In genomic region chr9:45849528-45850408, GRCm38 (mm10) we compare ENCODE assay signal across 8 mouse cellular contexts. TPM values are rescaled to one million over a fixed set of nuclear protein-coding genes. Genes with fewer than 3 reads are reported as not detected.
DNase-seq lines count a peak whose midpoint lies in the region; ATAC-seq and TF ChIP-seq lines count a peak whose summit lies in the region.

No protein-coding gene starts in this region.

- TF ChIP-seq POLR2A in bone marrow, adult 2 months (IDR thresholded peaks at IDR 0.05; ENCODE audit: borderline replicate concordance, control insufficient read depth, low read depth, low read length) = no peak

- H3K27ac ChIP-seq in bone marrow, adult 2 months (ENCODE audit: control insufficient read depth, insufficient read depth, low read depth, low read length, poor library complexity) = peak overlapping the region; percentile 19; the same call in 1 of the 2 replicates
- H3K27ac ChIP-seq in stomach, postnatal 0 days (replicated peaks) = peak overlapping the region; percentile 86

- H3K4me2 ChIP-seq in stomach, postnatal 0 days (replicated peaks; ENCODE audit: low read depth) = 0 out of 2 replicates have a peak overlapping the region, but pooled peaks have one; percentile 11

- no peaks in the 10 kb centered on the region for H3K36me3 ChIP-seq in stomach, postnatal 0 days (ENCODE audit: control insufficient read depth, insufficient read depth, low read length)

- TF ChIP-seq CTCF in bone marrow, adult 2 months (IDR thresholded peaks at IDR 0.05; ENCODE audit: control insufficient read depth, insufficient read depth, low read length) = no peak
- TF ChIP-seq CTCF in stomach, postnatal 0 days (IDR thresholded peaks at IDR 0.05; ENCODE audit: low read depth) = no peak

- no peak overlapping the region for H3K4me3 ChIP-seq in bone marrow, adult 2 months (replicated peaks; ENCODE audit: control insufficient read depth, low read depth, low read length)
- H3K4me3 ChIP-seq in stomach, postnatal 0 days (ENCODE audit: low read depth, low read length) = no peak overlapping the region

- H3K27me3 ChIP-seq in stomach, postnatal 0 days (ENCODE audit: control insufficient read depth, insufficient read depth, low read length) = no peaks in the 10 kb centered on the region

- DNase-seq in adrenal gland, postnatal 10 days = peak; percentile 54
- DNase-seq in adrenal gland, adult 18-20 months (ENCODE audit: low spot score in 2 of 2) = no peak
- DNase-seq in heart, adult 8-10 months (ENCODE audit: low spot score) = peak; percentile 44
- DNase-seq in kidney, postnatal 14 days = peak; percentile 21
- peak; percentile 7 for DNase-seq in lung, postnatal 25 days (ENCODE audit: low spot score)
- peak; percentile 48 for DNase-seq in stomach, postnatal 0 days (ENCODE audit: low spot score)
- no peak for DNase-seq in thymus, postnatal 36 days

- TF ChIP-seq EP300 in stomach, postnatal 0 days (optimal IDR thresholded peaks at IDR 0.05) = no peak

- H3K9ac ChIP-seq in stomach, postnatal 0 days (ENCODE audit: low read length) = peak overlapping the region; percentile 48

- no peaks in the 10 kb centered on the region for H3K9me3 ChIP-seq in stomach, postnatal 0 days (ENCODE audit: control insufficient read depth, low read length)

- ATAC-seq in stomach, postnatal 0 days (ENCODE audit: low FRiP score, low TSS enrichment) = peak; percentile 77; the same call in 1 of the 2 replicates

- WGBS in bone marrow, adult 2 months = 68% methylated on average over 9 of the region's 9 CpGs
- WGBS in stomach, postnatal 0 days = 38% methylated on average over 9 of the region's 9 CpGs

- peaks cover 23% of the 10 kb centered on the region for H3K4me1 ChIP-seq in bone marrow, adult 2 months (ENCODE audit: control insufficient read depth, insufficient read depth, low read length)
- H3K4me1 ChIP-seq in stomach, postnatal 0 days (replicated peaks; ENCODE audit: control insufficient read depth, insufficient read depth) = peaks cover 5% of the 10 kb centered on the region

RNA-seq across cellular contexts. Expression of gene Bace1, which starts 11.4 kb away (rescaled TPM):
- 10 to 100 TPM; 28.8 to 30.4 TPM for total RNA-seq in adrenal gland, postnatal 10 days (2021)
- total RNA-seq in adrenal gland, adult 18-20 months (2021) = 10 to 100 TPM; 21.3 to 25.2 TPM
- 4.9 and 5.3 TPM in 2 replicates for polyA plus RNA-seq in bone marrow, adult 2 months (2011; ENCODE audit: insufficient read depth, insufficient read length, low replicate concordance, missing spikeins)
- total RNA-seq in heart, adult 8-10 months (2022) = 10 to 100 TPM; 21.2 to 35.3 (median 27.2) TPM
- 12.8 and 13.3 TPM in 2 replicates for polyA plus RNA-seq in stomach, postnatal 0 days (2015; fragmentation: Nextera tagmentation; extraction: Ambion mirVana)

RNA-seq across cellular contexts. Expression of gene Cep164, which starts 21.3 kb away (rescaled TPM):
- 10 to 100 TPM; 10.2 to 16.1 TPM for total RNA-seq in adrenal gland, postnatal 10 days (2021)
- total RNA-seq in adrenal gland, adult 18-20 months (2021) = 10 to 100 TPM in 1 of 2 experiments, 1 to 10 TPM in 1; 9.6 to 12.0 TPM
- polyA plus RNA-seq in bone marrow, adult 2 months (2011; ENCODE audit: insufficient read depth, insufficient read length, low replicate concordance, missing spikeins) = 21.4 and 33.7 TPM in 2 replicates
- 1 to 10 TPM; 6.8 to 8.6 (median 7.7) TPM for total RNA-seq in heart, adult 8-10 months (2022)
- polyA plus RNA-seq in stomach, postnatal 0 days (2015; fragmentation: Nextera tagmentation; extraction: Ambion mirVana) = 12.9 TPM in 2 replicates

RNA-seq across cellular contexts. Expression of gene Pcsk7, which starts 56.5 kb away (rescaled TPM):
- total RNA-seq in adrenal gland, postnatal 10 days (2021) = 10 to 100 TPM; 23.4 to 29.6 TPM
- total RNA-seq in adrenal gland, adult 18-20 months (2021) = 10 to 100 TPM; 26.2 to 27.0 TPM
- polyA plus RNA-seq in bone marrow, adult 2 months (2011; ENCODE audit: insufficient read depth, insufficient read length, low replicate concordance, missing spikeins) = 10.1 and 24.5 TPM in 2 replicates
- 10 to 100 TPM; 12.9 to 15.7 (median 14.6) TPM for total RNA-seq in heart, adult 8-10 months (2022)
- polyA plus RNA-seq in stomach, postnatal 0 days (2015; fragmentation: Nextera tagmentation; extraction: Ambion mirVana) = 17.8 and 19.7 TPM in 2 replicates

RNA-seq across cellular contexts. Expression of gene Rnf214, which starts 56.9 kb away (rescaled TPM):
- total RNA-seq in adrenal gland, postnatal 10 days (2021) = 10 to 100 TPM; 37.4 to 42.3 TPM
- total RNA-seq in adrenal gland, adult 18-20 months (2021) = 10 to 100 TPM; 35.6 to 39.4 TPM
- 27.9 and 30.3 TPM in 2 replicates for polyA plus RNA-seq in bone marrow, adult 2 months (2011; ENCODE audit: insufficient read depth, insufficient read length, low replicate concordance, missing spikeins)
- total RNA-seq in heart, adult 8-10 months (2022) = 10 to 100 TPM; 32.6 to 36.7 (median 34.0) TPM
- polyA plus RNA-seq in stomach, postnatal 0 days (2015; fragmentation: Nextera tagmentation; extraction: Ambion mirVana) = 18.9 and 22.3 TPM in 2 replicates

Comparison
In these comparisons a context has a peak if more than half of its experiments do, and no peak if none do; other contexts are left out.
1. DNase-seq: peak in adrenal gland, postnatal 10 days (single experiment), heart, adult 8-10 months (single experiment), kidney, postnatal 14 days (single experiment), lung, postnatal 25 days (single experiment) and stomach, postnatal 0 days (single experiment); none in adrenal gland, adult 18-20 months (0 of 2) and thymus, postnatal 36 days (0 of 2).